Mouse (Mus musculus): ENCODE data around the gene Fxyd3. TPM values are rescaled to one million over a fixed set of nuclear protein-coding genes. Genes with fewer than 3 reads are reported as not detected.
A peak's percentile ranks its signal among the peaks of the same experiment; 100 is the strongest.

Gene Fxyd3
- polyA plus RNA-seq, 1 experiment from 2014 or later = 19.0 TPM

DNA sequence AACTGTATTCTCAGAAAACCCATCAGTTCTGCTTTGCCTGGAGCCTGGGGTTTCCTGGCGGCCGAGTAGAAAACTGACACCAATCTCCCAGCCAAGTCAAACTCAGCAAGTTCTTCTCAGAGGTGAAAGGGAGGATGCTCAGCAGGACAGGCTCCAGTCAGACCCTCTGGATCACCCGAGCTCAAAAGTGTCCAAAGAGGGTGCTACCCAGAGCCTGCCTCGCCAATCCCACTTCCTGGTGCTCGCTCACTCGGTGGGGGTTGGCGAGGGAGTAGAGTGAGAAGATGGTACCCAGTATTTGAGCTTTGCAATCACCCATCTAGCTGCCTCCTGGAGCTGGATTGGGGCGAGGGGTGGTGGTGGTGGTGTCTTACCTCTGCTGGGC lies 35.5 kb downstream of the Fxyd3 start:
- H3K9ac ChIP-seq (replicated peaks; ENCODE audit: low read length) = no peak overlapping the region
- ATAC-seq (ENCODE audit: low FRiP score, low TSS enrichment) = no peak
- peaks cover 15% of the 10 kb centered on the region for H3K4me1 ChIP-seq (ENCODE audit: insufficient read depth, low read length)
- H3K4me3 ChIP-seq (ENCODE audit: low read length) = peak overlapping the region; percentile 43
- peaks cover 32% of the 10 kb centered on the region for H3K27me3 ChIP-seq (ENCODE audit: insufficient read depth, low read length)
- H3K27ac ChIP-seq (ENCODE audit: low read length) = no peak overlapping the region
- WGBS = 48% methylated on average over 8 of the region's 8 CpGs
- H3K4me2 ChIP-seq (replicated peaks; ENCODE audit: low read depth, low read length) = peak overlapping the region; percentile 61
- no peaks in the 10 kb centered on the region for H3K9me3 ChIP-seq (ENCODE audit: low read length)
- H3K36me3 ChIP-seq (ENCODE audit: insufficient read depth, low read length) = no peaks in the 10 kb centered on the region

GRCm38 (mm10) chr7:31040281-31041022 lies 36.1 kb downstream of the Fxyd3 start:
- Histone ChIP-seq H3K36me3 (ENCODE audit: insufficient read depth, low read length) (no peaks in the 10 kb centered on the region), H3K4me1 (ENCODE audit: insufficient read depth, low read length) (peaks cover 15% of the 10 kb centered on the region), H3K27me3 (ENCODE audit: insufficient read depth, low read length) (peaks cover 32% of the 10 kb centered on the region), H3K27ac (ENCODE audit: low read length) (no peak overlapping the region), H3K4me3 (ENCODE audit: low read length) (no peak overlapping the region), H3K4me2 (replicated peaks; ENCODE audit: low read depth, low read length) (no peak overlapping the region), H3K9ac (replicated peaks; ENCODE audit: low read length) (no peak overlapping the region), H3K9me3 (ENCODE audit: low read length) (no peaks in the 10 kb centered on the region)
- WGBS = 81% methylated on average over 11 of the region's 12 CpGs
- ATAC-seq (ENCODE audit: low FRiP score, low TSS enrichment) = no peak

DNA sequence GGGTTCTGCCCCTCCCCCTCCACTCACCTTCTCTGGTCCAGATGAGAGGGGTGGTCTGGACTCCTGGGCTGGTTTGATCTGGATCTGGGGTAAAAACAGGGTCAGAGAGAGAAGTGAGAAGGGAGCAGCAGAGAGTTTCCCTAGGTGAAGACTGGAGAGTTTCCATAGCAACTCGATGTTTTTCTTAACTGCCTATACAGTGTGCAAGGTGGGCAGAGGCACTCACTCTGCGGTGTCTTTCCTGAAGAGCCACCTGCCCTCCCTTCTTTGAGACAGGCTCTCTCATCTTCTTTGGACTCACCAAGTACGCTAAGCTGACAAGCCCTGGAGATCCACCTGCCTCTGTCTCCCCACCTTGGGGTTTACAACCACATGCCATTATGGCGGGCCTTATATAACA lies 37.5 kb downstream of the Fxyd3 start:
- no peaks in the 10 kb centered on the region for H3K9me3 ChIP-seq (ENCODE audit: low read length)
- H3K27ac ChIP-seq (ENCODE audit: low read length) = no peak overlapping the region
- ATAC-seq (ENCODE audit: low FRiP score, low TSS enrichment) = no peak
- 88% methylated on average over 4 of the region's 4 CpGs for WGBS
- no peaks in the 10 kb centered on the region for H3K36me3 ChIP-seq (ENCODE audit: insufficient read depth, low read length)
- H3K4me1 ChIP-seq (ENCODE audit: insufficient read depth, low read length) = peaks cover 15% of the 10 kb centered on the region
- H3K4me2 ChIP-seq (replicated peaks; ENCODE audit: low read depth, low read length) = no peak overlapping the region
- H3K4me3 ChIP-seq (ENCODE audit: low read length) = no peak overlapping the region
- H3K9ac ChIP-seq (replicated peaks; ENCODE audit: low read length) = no peak overlapping the region
- H3K27me3 ChIP-seq (ENCODE audit: insufficient read depth, low read length) = peaks cover 23% of the 10 kb centered on the region

- Histone ChIP-seq H3K9ac (replicated peaks; ENCODE audit: low read length) (no peak overlapping the region), H3K27ac (ENCODE audit: low read length) (no peak overlapping the region), H3K36me3 (ENCODE audit: insufficient read depth, low read length) (no peaks in the 10 kb centered on the region), H3K4me3 (ENCODE audit: low read length) (no peak overlapping the region), H3K4me1 (ENCODE audit: insufficient read depth, low read length) (peaks cover 13% of the 10 kb centered on the region), H3K9me3 (ENCODE audit: low read length) (no peaks in the 10 kb centered on the region), H3K4me2 (replicated peaks; ENCODE audit: low read depth, low read length) (no peak overlapping the region), H3K27me3 (ENCODE audit: insufficient read depth, low read length) (peaks cover 14% of the 10 kb centered on the region; the same call in 1 of the 2 replicates)
- 68% methylated on average over 2 of the region's 2 CpGs for WGBS
- no peak for ATAC-seq (ENCODE audit: low FRiP score, low TSS enrichment)
These were observed 38.8 kb downstream of the Fxyd3 start for GRCm38 (mm10) chr7:31037675-31038074.

DNA sequence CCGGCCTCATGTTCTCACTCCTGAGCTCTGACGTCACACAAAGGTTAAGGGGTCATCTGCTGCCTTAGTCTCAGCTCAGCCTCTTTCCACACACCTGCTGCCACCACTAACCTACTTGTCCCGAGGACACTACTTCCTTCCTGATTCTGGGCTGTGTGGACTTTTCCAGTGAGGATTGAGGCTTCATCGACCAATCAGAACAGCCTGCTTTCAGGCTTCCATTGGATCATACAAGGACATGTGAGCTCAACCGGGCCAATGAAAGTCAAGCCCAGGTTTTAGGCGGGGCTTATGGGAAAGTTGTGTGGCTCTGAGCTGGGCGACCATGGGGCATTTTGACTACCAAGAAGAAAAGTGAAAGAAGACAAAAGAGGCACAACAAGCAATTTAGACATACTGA lies 39.6 kb downstream of the Fxyd3 start:
- no peak overlapping the region for H3K4me3 ChIP-seq (ENCODE audit: low read length)
- no peaks in the 10 kb centered on the region for H3K9me3 ChIP-seq (ENCODE audit: low read length)
- H3K4me1 ChIP-seq (ENCODE audit: insufficient read depth, low read length) = peaks cover 6% of the 10 kb centered on the region
- no peaks in the 10 kb centered on the region for H3K36me3 ChIP-seq (ENCODE audit: insufficient read depth, low read length)
- H3K27ac ChIP-seq (ENCODE audit: low read length) = no peak overlapping the region
- peaks cover 9% of the 10 kb centered on the region; the same call in 1 of the 2 replicates for H3K27me3 ChIP-seq (ENCODE audit: insufficient read depth, low read length)
- H3K9ac ChIP-seq (replicated peaks; ENCODE audit: low read length) = no peak overlapping the region
- ATAC-seq (ENCODE audit: low FRiP score, low TSS enrichment) = no peak
- 83% methylated on average over 7 of the region's 7 CpGs for WGBS
- H3K4me2 ChIP-seq (replicated peaks; ENCODE audit: low read depth, low read length) = no peak overlapping the region

DNA sequence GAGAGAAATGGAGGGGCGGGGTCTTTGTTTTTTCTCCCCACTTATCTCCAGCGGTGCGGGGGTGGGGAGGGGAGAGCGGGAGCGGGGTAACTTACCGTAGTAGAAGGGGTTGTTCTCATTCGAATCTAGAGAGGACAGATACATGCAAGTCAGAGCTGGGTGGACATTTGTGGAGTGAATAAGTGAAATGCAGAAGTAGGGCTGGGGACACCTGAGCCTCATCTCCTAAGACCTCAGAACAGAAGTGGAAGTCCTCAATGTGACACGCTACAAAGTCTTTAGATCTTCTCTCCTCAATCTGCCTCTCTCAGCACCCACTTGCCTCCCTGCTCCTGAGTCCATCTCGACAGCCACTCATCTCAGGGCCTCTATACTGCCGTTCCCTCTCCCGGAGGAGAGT lies 41.2 kb downstream of the Fxyd3 start:
- no peaks in the 10 kb centered on the region for H3K4me1 ChIP-seq (ENCODE audit: insufficient read depth, low read length)
- no peaks in the 10 kb centered on the region for H3K9me3 ChIP-seq (ENCODE audit: low read length)
- H3K4me3 ChIP-seq (ENCODE audit: low read length) = no peak overlapping the region
- H3K27ac ChIP-seq (ENCODE audit: low read length) = no peak overlapping the region
- no peak for ATAC-seq (ENCODE audit: low FRiP score, low TSS enrichment)
- no peaks in the 10 kb centered on the region for H3K36me3 ChIP-seq (ENCODE audit: insufficient read depth, low read length)
- no peak overlapping the region for H3K9ac ChIP-seq (replicated peaks; ENCODE audit: low read length)
- H3K4me2 ChIP-seq (replicated peaks; ENCODE audit: low read depth, low read length) = no peak overlapping the region
- H3K27me3 ChIP-seq (ENCODE audit: insufficient read depth, low read length) = no peaks in the 10 kb centered on the region
- 83% methylated on average over 11 of the region's 11 CpGs for WGBS

DNA sequence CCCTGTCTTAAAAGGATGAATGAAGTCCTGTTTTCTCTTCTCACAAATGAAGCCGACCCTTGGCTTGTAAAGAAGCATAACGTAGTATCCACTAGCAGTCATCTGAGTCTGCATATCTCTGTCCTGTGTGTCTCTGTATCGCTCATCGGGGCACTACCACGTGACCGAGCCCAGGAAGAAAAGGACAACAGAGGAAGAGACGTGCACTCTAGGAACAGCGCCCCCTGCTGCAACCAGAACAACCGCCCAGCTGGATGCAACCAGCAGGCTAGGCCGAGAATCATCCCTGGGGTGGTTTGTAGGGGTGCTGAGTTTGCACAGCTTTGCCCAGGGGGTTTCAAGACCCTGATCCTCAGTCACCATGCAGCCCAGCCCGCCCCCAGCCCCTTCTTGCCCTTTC lies 41.7 kb downstream of the Fxyd3 start:
- ATAC-seq (ENCODE audit: low FRiP score, low TSS enrichment) = no peak
- no peaks in the 10 kb centered on the region for H3K27me3 ChIP-seq (ENCODE audit: insufficient read depth, low read length)
- H3K4me2 ChIP-seq (replicated peaks; ENCODE audit: low read depth, low read length) = no peak overlapping the region
- no peak overlapping the region for H3K9ac ChIP-seq (replicated peaks; ENCODE audit: low read length)
- H3K9me3 ChIP-seq (ENCODE audit: low read length) = no peaks in the 10 kb centered on the region
- no peak overlapping the region for H3K4me3 ChIP-seq (ENCODE audit: low read length)
- H3K36me3 ChIP-seq (ENCODE audit: insufficient read depth, low read length) = no peaks in the 10 kb centered on the region
- H3K27ac ChIP-seq (ENCODE audit: low read length) = no peak overlapping the region
- WGBS = 77% methylated on average over 11 of the region's 11 CpGs
- H3K4me1 ChIP-seq (ENCODE audit: insufficient read depth, low read length) = no peaks in the 10 kb centered on the region

DNA sequence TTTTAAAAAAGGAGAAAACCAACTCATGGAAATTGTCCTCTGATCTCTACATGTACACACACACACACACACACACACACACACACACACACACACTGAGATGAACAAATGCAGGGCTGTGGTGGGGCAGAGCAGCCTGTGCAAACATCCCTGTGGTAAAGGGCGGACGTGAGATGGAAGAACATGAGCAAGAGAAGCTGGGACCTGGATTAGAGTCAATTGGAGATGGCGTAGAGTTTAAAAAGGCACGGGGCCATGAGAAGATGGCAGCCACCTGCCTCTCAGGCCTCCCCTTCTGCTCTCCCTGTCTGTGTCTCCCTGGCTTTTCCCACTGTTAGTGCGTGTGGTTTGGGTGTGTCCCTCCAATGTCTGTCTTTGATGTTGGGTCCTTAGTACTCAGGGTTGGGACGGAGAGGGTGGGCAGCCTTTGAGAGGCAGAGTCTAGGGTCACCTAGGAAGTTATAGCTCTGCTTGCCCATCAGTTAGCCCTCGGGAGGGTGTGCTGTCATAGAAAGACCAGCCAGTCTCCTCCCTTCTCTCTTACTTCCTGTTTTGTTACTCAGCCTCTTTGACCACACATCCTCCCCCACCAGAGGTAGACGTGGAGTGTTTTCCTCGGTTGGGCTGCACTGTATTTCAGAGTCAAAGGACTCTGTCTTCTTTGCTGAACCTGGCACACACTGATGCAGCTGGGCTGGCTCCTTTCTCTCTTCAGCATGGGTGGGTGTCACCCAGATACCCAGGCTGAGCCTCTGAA lies 42.9 kb downstream of the Fxyd3 start:
- Histone ChIP-seq H3K36me3 (ENCODE audit: insufficient read depth, low read length) (no peaks in the 10 kb centered on the region), H3K4me3 (ENCODE audit: low read length) (no peak overlapping the region), H3K4me2 (replicated peaks; ENCODE audit: low read depth, low read length) (no peak overlapping the region), H3K9ac (replicated peaks; ENCODE audit: low read length) (no peak overlapping the region), H3K27ac (ENCODE audit: low read length) (no peak overlapping the region), H3K4me1 (ENCODE audit: insufficient read depth, low read length) (no peaks in the 10 kb centered on the region), H3K9me3 (ENCODE audit: low read length) (no peaks in the 10 kb centered on the region), H3K27me3 (ENCODE audit: insufficient read depth, low read length) (no peaks in the 10 kb centered on the region)
- 47% methylated on average over 9 of the region's 9 CpGs for WGBS
- no peak for ATAC-seq (ENCODE audit: low FRiP score, low TSS enrichment)

- 83% methylated on average over 7 of the region's 7 CpGs for WGBS
- H3K9ac ChIP-seq (replicated peaks; ENCODE audit: low read length) = no peak overlapping the region
These were observed 44.8 kb downstream of the Fxyd3 start for GRCm38 (mm10) chr7:31031731-31032130.

DNA sequence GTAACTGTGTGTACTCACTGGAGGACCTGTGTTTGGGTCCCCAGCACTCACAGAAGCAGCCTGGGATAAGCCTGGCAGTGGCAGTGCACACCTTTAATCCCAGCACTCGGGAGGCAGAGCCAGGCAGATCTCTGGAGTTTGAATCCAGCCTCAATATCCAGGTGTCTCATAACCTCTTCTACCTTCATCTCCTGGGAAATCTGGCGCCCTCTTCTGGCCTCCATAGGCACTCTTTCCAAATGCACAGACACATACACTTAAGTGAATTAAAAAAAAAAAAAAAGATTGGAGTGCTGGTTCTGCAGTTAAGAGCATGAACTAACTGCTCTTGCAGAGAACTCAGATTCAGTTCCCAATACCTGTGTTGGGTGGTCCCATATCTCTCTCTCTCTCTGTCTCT lies 45.8 kb downstream of the Fxyd3 start:
- Histone ChIP-seq H3K9me3 (ENCODE audit: low read length) (no peaks in the 10 kb centered on the region), H3K9ac (replicated peaks; ENCODE audit: low read length) (no peak overlapping the region), H3K36me3 (ENCODE audit: insufficient read depth, low read length) (no peaks in the 10 kb centered on the region), H3K4me3 (ENCODE audit: low read length) (no peak overlapping the region), H3K27ac (ENCODE audit: low read length) (no peak overlapping the region), H3K27me3 (ENCODE audit: insufficient read depth, low read length) (no peaks in the 10 kb centered on the region), H3K4me1 (ENCODE audit: insufficient read depth, low read length) (no peaks in the 10 kb centered on the region), H3K4me2 (replicated peaks; ENCODE audit: low read depth, low read length) (no peak overlapping the region)
- ATAC-seq (ENCODE audit: low FRiP score, low TSS enrichment) = no peak
- 75% methylated on average over 2 of the region's 2 CpGs for WGBS

More at GRCm38 (mm10) chr7:31031731-31032130, 44.8 kb downstream of the Fxyd3 start:
- Histone ChIP-seq H3K4me2 (replicated peaks; ENCODE audit: low read depth, low read length) (no peak overlapping the region), H3K4me3 (ENCODE audit: low read length) (no peak overlapping the region), H3K27me3 (ENCODE audit: insufficient read depth, low read length) (no peaks in the 10 kb centered on the region), H3K4me1 (ENCODE audit: insufficient read depth, low read length) (no peaks in the 10 kb centered on the region), H3K27ac (ENCODE audit: low read length) (no peak overlapping the region), H3K36me3 (ENCODE audit: insufficient read depth, low read length) (no peaks in the 10 kb centered on the region), H3K9me3 (ENCODE audit: low read length) (no peaks in the 10 kb centered on the region)
- no peak for ATAC-seq (ENCODE audit: low FRiP score, low TSS enrichment)

Data from kidney, embryonic 16.5 days (tissue).